Mouse (Mus musculus) liver, embryonic 16.5 days (tissue): ENCODE measurements around the gene Otop2. TPM values are rescaled to one million over a fixed set of nuclear protein-coding genes. Genes with fewer than 3 reads are reported as not detected.

ENCODE experiments used
- ATAC-seq: fragments of 200-750 bp; cut with Nextera tagmentation; 2 replicates; pipeline ENCODE4 v1.8.0; 2017; ENCODE audit warnings: low read depth, mild to moderate bottlenecking, moderate number of reproducible peaks, moderate library complexity
- H3K27ac ChIP-seq: fragments of 300-500 bp; sonication (generic); 2 replicates; pipeline ENCODE4 v1.5.1; 2014; ENCODE audit warnings: mild to moderate bottlenecking, low read length
- H3K27me3 ChIP-seq: fragments of 300-500 bp; sonication (generic); 2 replicates; pipeline ENCODE4 v1.6.1; 2014; ENCODE audit warnings: low read depth, low read length, mixed read lengths; ENCODE audit not compliant: control insufficient read depth, insufficient read depth
- H3K36me3 ChIP-seq: fragments of 300-500 bp; sonication (generic); 2 replicates; pipeline ENCODE4 v1.6.1; 2014; ENCODE audit warnings: mild to moderate bottlenecking; ENCODE audit not compliant: control insufficient read depth, insufficient read depth
- H3K4me1 ChIP-seq: fragments of 300-500 bp; sonication (generic); 2 replicates; pipeline ENCODE4 v1.6.1; 2014; ENCODE audit warnings: low read depth, low read length, mixed read lengths; ENCODE audit not compliant: control insufficient read depth
- H3K4me2 ChIP-seq: fragments of 300-500 bp; sonication (generic); 2 replicates; pipeline ENCODE4 v1.6.1; 2014; ENCODE audit warnings: low read depth, low read length, mixed read lengths
- H3K4me3 ChIP-seq: fragments of 300-500 bp; sonication (generic); 2 replicates; pipeline ENCODE4 v1.5.1; 2014; ENCODE audit warnings: low read depth, mild to moderate bottlenecking, low read length
- H3K9ac ChIP-seq: fragments of 300-500 bp; sonication (generic); 2 replicates; pipeline ENCODE4 v1.6.1; 2014; ENCODE audit warnings: low read depth, low read length
- H3K9me3 ChIP-seq: fragments of 300-500 bp; sonication (generic); replicated peaks from 2 replicates; pipeline ENCODE4 v1.6.1; 2016; ENCODE audit warnings: low read length; ENCODE audit not compliant: control insufficient read depth
- WGBS: fragments of 180-500 bp; shearing (Covaris S2); extraction: QIAGEN DNeasy Blood & Tissue Kit; methylation state at CpG from one replicate; pipeline ENCODE4 v1.1.7; 2014; ENCODE audit not compliant: insufficient replicate concordance; 5-methylcytosine and 5-hydroxymethylcytosine counted together
- polyA plus RNA-seq: library from polyadenylated mRNA; unstranded; fragments of >200 nt; fragmentation: Nextera tagmentation; extraction: Ambion mirVana; gene quantifications from 2 replicates; pipeline ENCODE4 v1.2.1, GENCODE M21; 2015

The Otop2 gene
- polyA plus RNA-seq, 1 experiment from 2014 or later, result not detected

GRCm38 (mm10) chr11:115290314-115290713, 16.6 kb upstream of the Otop2 start:
- no peak overlapping the region for H3K27ac ChIP-seq
- H3K27me3 ChIP-seq, result no peaks in the 10 kb centered on the region
- WGBS, result 68% methylated on average over 1 of the region's 1 CpGs

GRCm38 (mm10) chr11:115290919-115291318, 16.0 kb upstream of the Otop2 start:
- Histone ChIP-seq H3K27ac (no peak overlapping the region), H3K9me3 (no peaks in the 10 kb centered on the region), H3K36me3 (no peaks in the 10 kb centered on the region; the same call in 1 of the 2 replicates), H3K4me2 (no peak overlapping the region), H3K27me3 (no peaks in the 10 kb centered on the region), H3K4me3 (no peak overlapping the region), H3K9ac (no peak overlapping the region), H3K4me1 (peaks cover 5% of the 10 kb centered on the region)
- no peak for ATAC-seq
- 64% methylated on average over 6 of the region's 6 CpGs for WGBS

More at GRCm38 (mm10) chr11:115290314-115290713, 16.6 kb upstream of the Otop2 start:
- Histone ChIP-seq H3K4me1 (peaks cover 5% of the 10 kb centered on the region), H3K9ac (no peak overlapping the region), H3K4me2 (no peak overlapping the region), H3K4me3 (no peak overlapping the region), H3K9me3 (no peaks in the 10 kb centered on the region), H3K36me3 (no peaks in the 10 kb centered on the region; the same call in 1 of the 2 replicates)
- ATAC-seq, result no peak

- no peaks in the 10 kb centered on the region for H3K9me3 ChIP-seq
- H3K27ac ChIP-seq, result peak overlapping the region; percentile 85
- H3K4me1 ChIP-seq, result peaks cover 5% of the 10 kb centered on the region
- H3K36me3 ChIP-seq, result no peaks in the 10 kb centered on the region; the same call in 1 of the 2 replicates
- ATAC-seq, result no peak
- no peak overlapping the region for H3K4me3 ChIP-seq
- H3K9ac ChIP-seq, result no peak overlapping the region; the same call in 1 of the 2 replicates
- no peaks in the 10 kb centered on the region for H3K27me3 ChIP-seq
- 60% methylated on average over 10 of the region's 10 CpGs for WGBS
- H3K4me2 ChIP-seq, result no peak overlapping the region
These were observed 15.5 kb upstream of the Otop2 start for GRCm38 (mm10) chr11:115291503-115291902.

- peak overlapping the region; percentile 36; the same call in 1 of the 2 replicates for H3K4me2 ChIP-seq
- WGBS, result 44% methylated on average over 14 of the region's 14 CpGs
- no peaks in the 10 kb centered on the region for H3K9me3 ChIP-seq
- H3K9ac ChIP-seq, result no peak overlapping the region; the same call in 1 of the 2 replicates
- peaks cover 11% of the 10 kb centered on the region; the same call in 1 of the 2 replicates for H3K27me3 ChIP-seq
- peak overlapping the region; percentile 85 for H3K27ac ChIP-seq
- H3K36me3 ChIP-seq, result no peaks in the 10 kb centered on the region; the same call in 1 of the 2 replicates
- peaks cover 5% of the 10 kb centered on the region for H3K4me1 ChIP-seq
- ATAC-seq, result peak; percentile 71
- peak overlapping the region; percentile 19; the same call in 1 of the 2 replicates for H3K4me3 ChIP-seq
These were observed 14.2 kb upstream of the Otop2 start for GRCm38 (mm10) chr11:115292631-115293375.

- 61% methylated on average over 11 of the region's 11 CpGs for WGBS
- Histone ChIP-seq H3K9ac (no peak overlapping the region), H3K36me3 (no peaks in the 10 kb centered on the region; the same call in 1 of the 2 replicates), H3K4me3 (peak overlapping the region; percentile 55), H3K27me3 (peaks cover 15% of the 10 kb centered on the region; the same call in 1 of the 2 replicates), H3K4me2 (peak overlapping the region; percentile 49), H3K4me1 (peaks cover 5% of the 10 kb centered on the region), H3K9me3 (no peaks in the 10 kb centered on the region), H3K27ac (no peak overlapping the region)
- no peak for ATAC-seq
These were observed 11.0 kb upstream of the Otop2 start for GRCm38 (mm10) chr11:115295939-115296338.

- Histone ChIP-seq H3K4me2 (peak overlapping the region; percentile 49), H3K27me3 (peaks cover 15% of the 10 kb centered on the region; the same call in 1 of the 2 replicates), H3K4me3 (peak overlapping the region; percentile 55), H3K9me3 (no peaks in the 10 kb centered on the region), H3K9ac (peak overlapping the region; percentile 57), H3K27ac (peak overlapping the region; percentile 50), H3K36me3 (no peaks in the 10 kb centered on the region; the same call in 1 of the 2 replicates), H3K4me1 (peaks cover 2% of the 10 kb centered on the region)
- no peak for ATAC-seq
- WGBS, result 48% methylated on average over 21 of the region's 21 CpGs
These were observed 10.3 kb upstream of the Otop2 start for GRCm38 (mm10) chr11:115296471-115297210.

GRCm38 (mm10) chr11:115297214-115297826, 9.6 kb upstream of the Otop2 start, which contains the start of gene Fads6:
Gene Fads6, minus strand, starts transcription at chr11:115297663.
- WGBS, result under 1% methylated on average over 44 of the region's 44 CpGs
- peak; percentile 74 for ATAC-seq
- peak within 1 kb of the TSS; percentile 55 for H3K4me3 ChIP-seq

GRCm38 (mm10) chr11:115298160-115298559, 8.8 kb upstream of the Otop2 start:
- 0 out of 2 replicates have a peak overlapping the region, but pooled peaks have one; percentile 49 for H3K4me2 ChIP-seq
- WGBS, result 41% methylated on average over 8 of the region's 8 CpGs

More at GRCm38 (mm10) chr11:115297214-115297826, 9.6 kb upstream of the Otop2 start, which contains the start of gene Fads6:
- peak within 1 kb of the TSS; percentile 50 for H3K27ac ChIP-seq
- no peaks in the 10 kb centered on the region for H3K4me1 ChIP-seq
- no peaks in the 10 kb centered on the region; the same call in 1 of the 2 replicates for H3K36me3 ChIP-seq
- peak within 1 kb of the TSS; percentile 49 for H3K4me2 ChIP-seq
- peak within 1 kb of the TSS; percentile 57 for H3K9ac ChIP-seq
- H3K27me3 ChIP-seq, result peaks cover 15% of the 10 kb centered on the region; the same call in 1 of the 2 replicates
- no peaks in the 10 kb centered on the region for H3K9me3 ChIP-seq

More at GRCm38 (mm10) chr11:115298160-115298559, 8.8 kb upstream of the Otop2 start:
- no peak overlapping the region for H3K27ac ChIP-seq
- no peaks in the 10 kb centered on the region; the same call in 1 of the 2 replicates for H3K36me3 ChIP-seq
- peaks cover 15% of the 10 kb centered on the region; the same call in 1 of the 2 replicates for H3K27me3 ChIP-seq
- ATAC-seq, result no peak
- no peaks in the 10 kb centered on the region for H3K9me3 ChIP-seq
- H3K4me3 ChIP-seq, result no peak overlapping the region
- no peaks in the 10 kb centered on the region for H3K4me1 ChIP-seq
- H3K9ac ChIP-seq, result no peak overlapping the region
